Mouse (Mus musculus): ENCODE data around the gene Grhl3. TPM values are rescaled to one million over a fixed set of nuclear protein-coding genes. Genes with fewer than 3 reads are reported as not detected.

The Grhl3 gene
- polyA plus RNA-seq, 1 experiment: 0.28 TPM

DNA sequence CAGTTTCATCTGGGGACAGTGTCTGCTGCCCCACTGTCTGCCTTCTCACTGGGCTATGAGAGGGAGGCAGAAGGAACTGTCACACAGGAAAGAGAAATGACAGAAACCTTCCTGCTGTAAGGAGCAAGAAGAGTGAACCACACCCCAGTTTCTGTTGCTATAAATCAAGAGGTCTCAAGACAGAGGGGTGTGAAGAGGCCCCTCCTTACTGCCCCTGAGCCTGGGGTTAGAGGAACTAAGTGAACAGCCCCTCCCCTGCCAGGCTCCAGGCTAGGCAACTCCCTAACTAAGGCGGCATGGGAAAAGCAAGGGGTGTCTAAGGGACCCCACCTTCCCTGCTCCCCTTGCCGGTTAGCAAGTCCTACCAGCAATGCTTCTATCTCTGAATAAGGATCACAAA lies 9.6 kb downstream of the Grhl3 start:
- WGBS: 60% methylated on average over 2 of the region's 2 CpGs

DNA sequence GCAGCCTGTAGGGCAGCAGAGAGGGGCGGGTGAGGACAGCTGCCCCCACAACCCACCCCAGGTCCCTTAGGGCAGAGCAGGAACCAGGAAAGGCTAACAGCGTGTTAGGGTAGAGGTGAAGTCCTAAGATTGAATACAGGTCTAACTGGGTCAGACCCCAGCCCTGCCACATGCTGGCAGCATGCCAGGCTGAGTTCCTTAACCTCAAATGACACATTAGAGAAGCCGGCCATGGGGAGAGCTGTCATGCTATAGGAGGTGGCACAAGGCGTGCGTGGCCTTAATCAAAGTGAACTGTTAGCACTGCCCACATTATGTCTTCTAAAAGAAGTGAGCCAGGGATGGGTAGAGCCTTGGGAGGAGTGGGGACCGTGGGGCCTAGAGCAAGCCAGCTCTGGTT lies 24.1 kb downstream of the Grhl3 start:
- TF ChIP-seq POLR2A (IDR thresholded peaks at IDR 0.05; ENCODE audit: low read depth, low read length) (no peak), CTCF (conservative IDR thresholded peaks at IDR 0.05; ENCODE audit: insufficient read depth, insufficient read length, low read depth, low read length) (no peak)
- H3K36me3 ChIP-seq (ENCODE audit: control insufficient read depth, insufficient read depth, low read length): no peaks in the 10 kb centered on the region
- DNase-seq: no peak
- H3K4me1 ChIP-seq (ENCODE audit: control insufficient read depth, insufficient read depth, low read length): 0 out of 2 replicates have a peak, but pooled peaks cover 4% of the 10 kb centered on the region
- H3K27ac ChIP-seq (ENCODE audit: insufficient read depth, low read depth, low read length): no peak overlapping the region
- 71% methylated on average over 6 of the region's 6 CpGs for WGBS
- H3K4me3 ChIP-seq (ENCODE audit: insufficient read depth, low read depth, low read length): no peak overlapping the region
- H3K27me3 ChIP-seq (replicated peaks; ENCODE audit: control insufficient read depth, insufficient read depth, low read length): no peaks in the 10 kb centered on the region

More for the DNA sequence above, 9.6 kb downstream of the Grhl3 start:
- TF ChIP-seq CTCF (conservative IDR thresholded peaks at IDR 0.05; ENCODE audit: insufficient read depth, insufficient read length, low read depth, low read length): no peak
- TF ChIP-seq POLR2A (IDR thresholded peaks at IDR 0.05; ENCODE audit: low read depth, low read length): no peak
- Histone ChIP-seq H3K36me3 (ENCODE audit: control insufficient read depth, insufficient read depth, low read length) (no peaks in the 10 kb centered on the region), H3K27ac (ENCODE audit: insufficient read depth, low read depth, low read length) (no peak overlapping the region), H3K4me1 (ENCODE audit: control insufficient read depth, insufficient read depth, low read length) (no peaks in the 10 kb centered on the region), H3K27me3 (replicated peaks; ENCODE audit: control insufficient read depth, insufficient read depth, low read length) (no peaks in the 10 kb centered on the region; the same call in 1 of the 2 replicates), H3K4me3 (ENCODE audit: insufficient read depth, low read depth, low read length) (no peak overlapping the region)
- DNase-seq: no peak

DNA sequence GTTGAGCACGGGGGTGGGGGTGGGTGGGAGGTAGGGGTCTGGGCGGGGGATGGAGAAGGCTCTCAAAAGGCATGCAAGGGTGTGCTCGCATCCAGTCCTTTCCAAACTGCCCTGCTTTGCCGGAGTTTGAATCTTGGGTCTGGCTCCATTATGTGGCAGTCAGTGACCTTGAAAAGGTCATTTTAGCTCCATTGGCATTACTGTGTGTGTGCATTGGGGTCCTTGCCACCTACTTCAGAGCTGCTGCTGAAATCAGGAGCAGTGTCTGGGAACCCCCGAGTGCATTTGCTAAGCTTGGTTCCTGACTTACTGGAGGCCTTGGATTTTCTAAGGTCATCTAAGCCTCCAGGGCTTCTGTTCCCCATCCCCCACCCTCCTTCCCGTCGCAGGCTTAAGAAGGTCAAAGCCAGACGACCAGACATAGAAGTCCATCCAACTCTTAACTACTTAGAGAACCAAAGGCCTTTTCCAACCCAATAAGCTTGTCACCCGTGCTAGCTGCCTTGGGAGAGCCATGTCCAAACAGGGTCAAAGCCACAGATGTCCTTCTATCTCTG lies 24.8 kb downstream of the Grhl3 start:
- Histone ChIP-seq H3K4me3 (ENCODE audit: insufficient read depth, low read depth, low read length) (no peak overlapping the region), H3K4me1 (ENCODE audit: control insufficient read depth, insufficient read depth, low read length) (0 out of 2 replicates have a peak, but pooled peaks cover 4% of the 10 kb centered on the region), H3K36me3 (ENCODE audit: control insufficient read depth, insufficient read depth, low read length) (no peaks in the 10 kb centered on the region), H3K27ac (ENCODE audit: insufficient read depth, low read depth, low read length) (no peak overlapping the region), H3K27me3 (replicated peaks; ENCODE audit: control insufficient read depth, insufficient read depth, low read length) (no peaks in the 10 kb centered on the region)
- no peak for TF ChIP-seq POLR2A (IDR thresholded peaks at IDR 0.05; ENCODE audit: low read depth, low read length)
- DNase-seq: peak; percentile 29
- 51% methylated on average over 9 of the region's 9 CpGs for WGBS

DNA sequence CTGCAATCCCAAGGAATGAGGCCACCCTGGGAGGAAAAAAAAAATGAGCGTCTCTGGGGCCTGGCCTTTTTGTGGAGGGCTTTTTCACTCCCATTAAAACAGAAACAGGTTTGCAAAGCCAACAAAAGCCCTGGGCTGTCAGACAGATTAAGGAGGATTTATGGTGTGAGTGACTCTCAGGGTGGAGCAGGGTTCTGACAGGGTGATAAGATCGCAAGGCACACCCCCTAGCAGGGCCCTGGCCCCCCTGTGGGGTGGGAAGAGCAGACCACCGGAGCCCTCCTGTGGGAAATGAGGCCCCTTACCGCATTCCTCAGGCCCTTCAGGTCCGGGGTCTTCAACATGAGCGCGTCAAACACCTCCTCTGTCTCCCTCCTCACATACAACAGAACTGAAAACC lies 25.3 kb downstream of the Grhl3 start:
- Histone ChIP-seq H3K27me3 (replicated peaks; ENCODE audit: control insufficient read depth, insufficient read depth, low read length) (no peaks in the 10 kb centered on the region), H3K27ac (ENCODE audit: insufficient read depth, low read depth, low read length) (no peak overlapping the region)
- 53% methylated on average over 7 of the region's 7 CpGs for WGBS

DNA sequence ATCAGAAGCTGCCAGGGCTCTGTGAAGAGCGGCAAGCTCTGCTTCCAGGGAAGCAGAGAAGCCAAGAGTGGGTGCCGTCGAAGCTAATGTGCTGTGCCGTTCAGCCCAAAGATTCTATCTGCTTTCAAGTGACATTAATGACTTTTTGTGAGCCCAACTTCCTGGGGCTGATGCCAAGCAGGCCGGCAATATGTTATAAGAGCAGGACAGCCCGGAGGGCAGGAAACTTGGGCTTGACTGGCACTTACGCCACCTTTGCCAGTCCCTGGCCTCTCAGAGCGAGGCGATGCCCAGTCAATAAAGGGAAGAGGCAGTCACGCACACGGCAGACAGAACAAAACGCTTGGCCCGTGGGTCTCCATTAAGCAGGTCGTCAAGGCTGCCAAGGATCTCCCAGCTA lies 25.9 kb downstream of the Grhl3 start:
- WGBS: 45% methylated on average over 14 of the region's 14 CpGs
- Histone ChIP-seq H3K36me3 (ENCODE audit: control insufficient read depth, insufficient read depth, low read length) (no peaks in the 10 kb centered on the region), H3K27me3 (replicated peaks; ENCODE audit: control insufficient read depth, insufficient read depth, low read length) (no peaks in the 10 kb centered on the region), H3K4me1 (ENCODE audit: control insufficient read depth, insufficient read depth, low read length) (0 out of 2 replicates have a peak, but pooled peaks cover 4% of the 10 kb centered on the region), H3K4me3 (ENCODE audit: insufficient read depth, low read depth, low read length) (no peak overlapping the region), H3K27ac (ENCODE audit: insufficient read depth, low read depth, low read length) (no peak overlapping the region)
- peak; percentile 33 for DNase-seq
- no peak for TF ChIP-seq CTCF (conservative IDR thresholded peaks at IDR 0.05; ENCODE audit: insufficient read depth, insufficient read length, low read depth, low read length)
- TF ChIP-seq POLR2A (IDR thresholded peaks at IDR 0.05; ENCODE audit: low read depth, low read length): no peak

More for the DNA sequence above, 25.3 kb downstream of the Grhl3 start:
- TF ChIP-seq POLR2A (IDR thresholded peaks at IDR 0.05; ENCODE audit: low read depth, low read length) (no peak), CTCF (conservative IDR thresholded peaks at IDR 0.05; ENCODE audit: insufficient read depth, insufficient read length, low read depth, low read length) (no peak)
- Histone ChIP-seq H3K36me3 (ENCODE audit: control insufficient read depth, insufficient read depth, low read length) (no peaks in the 10 kb centered on the region), H3K4me1 (ENCODE audit: control insufficient read depth, insufficient read depth, low read length) (0 out of 2 replicates have a peak, but pooled peaks cover 4% of the 10 kb centered on the region), H3K4me3 (ENCODE audit: insufficient read depth, low read depth, low read length) (no peak overlapping the region)
- DNase-seq: no peak

DNA sequence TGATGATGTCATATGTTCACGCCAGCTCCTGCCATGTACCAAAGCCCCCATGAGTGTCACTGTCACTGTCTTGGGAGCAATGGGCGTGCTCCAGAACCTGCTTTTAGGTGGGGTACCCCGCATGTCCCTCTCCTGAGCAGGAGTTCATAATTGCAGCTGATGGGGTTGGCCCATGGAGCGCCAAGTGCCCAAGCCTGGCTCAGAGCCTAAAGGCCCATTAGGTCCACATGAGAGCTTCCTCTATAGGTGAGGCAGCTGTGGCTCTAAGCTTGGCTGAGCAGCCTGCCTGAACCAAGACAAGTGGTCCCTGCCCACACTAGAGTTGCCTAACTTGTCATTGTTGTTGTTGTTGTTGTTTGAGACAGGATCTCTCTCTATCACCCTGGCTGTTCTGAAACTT lies 26.6 kb downstream of the Grhl3 start:
- H3K27ac ChIP-seq (ENCODE audit: insufficient read depth, low read depth, low read length): no peak overlapping the region
- TF ChIP-seq POLR2A (IDR thresholded peaks at IDR 0.05; ENCODE audit: low read depth, low read length) (no peak), CTCF (conservative IDR thresholded peaks at IDR 0.05; ENCODE audit: insufficient read depth, insufficient read length, low read depth, low read length) (no peak)
- no peaks in the 10 kb centered on the region for H3K27me3 ChIP-seq (replicated peaks; ENCODE audit: control insufficient read depth, insufficient read depth, low read length)
- 0 out of 2 replicates have a peak, but pooled peaks cover 4% of the 10 kb centered on the region for H3K4me1 ChIP-seq (ENCODE audit: control insufficient read depth, insufficient read depth, low read length)
- DNase-seq: no peak
- H3K4me3 ChIP-seq (ENCODE audit: insufficient read depth, low read depth, low read length): no peak overlapping the region
- no peaks in the 10 kb centered on the region for H3K36me3 ChIP-seq (ENCODE audit: control insufficient read depth, insufficient read depth, low read length)
- WGBS: 92% methylated on average over 4 of the region's 4 CpGs

DNA sequence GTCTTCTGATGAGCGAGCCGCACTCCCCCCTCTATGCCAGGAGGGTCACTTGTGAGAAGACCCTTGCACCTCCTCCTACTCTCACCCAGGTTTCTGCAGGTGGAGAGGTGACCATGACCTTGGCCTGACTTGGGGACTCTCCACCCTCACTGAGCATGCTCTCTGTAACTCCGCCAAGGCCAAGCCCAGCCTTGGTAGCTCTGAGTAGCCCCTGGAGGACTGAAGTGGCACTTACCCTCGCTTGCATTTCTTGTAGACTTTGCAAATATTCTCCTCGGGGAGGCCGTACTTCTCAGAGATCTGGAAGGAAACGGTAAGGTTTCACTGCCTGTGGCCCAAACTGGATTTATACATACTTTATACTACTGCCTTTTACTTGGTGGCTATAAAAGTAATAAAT lies 27.4 kb downstream of the Grhl3 start:
- 93% methylated on average over 7 of the region's 7 CpGs for WGBS
- DNase-seq: no peak

More for the DNA sequence above, 27.4 kb downstream of the Grhl3 start:
- 0 out of 2 replicates have a peak, but pooled peaks cover 4% of the 10 kb centered on the region for H3K4me1 ChIP-seq (ENCODE audit: control insufficient read depth, insufficient read depth, low read length)
- H3K4me3 ChIP-seq (ENCODE audit: insufficient read depth, low read depth, low read length): no peak overlapping the region
- no peaks in the 10 kb centered on the region for H3K36me3 ChIP-seq (ENCODE audit: control insufficient read depth, insufficient read depth, low read length)
- H3K27ac ChIP-seq (ENCODE audit: insufficient read depth, low read depth, low read length): no peak overlapping the region
- H3K27me3 ChIP-seq (replicated peaks; ENCODE audit: control insufficient read depth, insufficient read depth, low read length): no peaks in the 10 kb centered on the region
- no peak for TF ChIP-seq POLR2A (IDR thresholded peaks at IDR 0.05; ENCODE audit: low read depth, low read length)
